Mouse (Mus musculus) hindbrain, postnatal 0 days (tissue): ENCODE results near the gene Lyrm4. TPM values are rescaled to one million over a fixed set of nuclear protein-coding genes. Genes with fewer than 3 reads are reported as not detected.

ENCODE experiments used
- ATAC-seq: fragments of 200-750 bp; cut with Nextera tagmentation; 2 replicates; pipeline ENCODE4 v1.8.0; 2017; ENCODE audit warnings: mild to moderate bottlenecking, moderate TSS enrichment, moderate library complexity
- DNase-seq: peaks from one replicate; pipeline ENCODE4 v3.0.0-alpha.2; 2015; ENCODE audit warnings: low spot score
- H3K27ac ChIP-seq: fragments of 300-500 bp; sonication (generic); 2 replicates; pipeline ENCODE4 v1.5.1; 2014; ENCODE audit warnings: mild to moderate bottlenecking
- H3K27me3 ChIP-seq: fragments of 300-500 bp; sonication (generic); 2 replicates; pipeline ENCODE4 v1.6.1; 2014; ENCODE audit warnings: low read length, mixed read lengths; ENCODE audit not compliant: insufficient read depth
- H3K36me3 ChIP-seq: fragments of 300-500 bp; sonication (generic); 2 replicates; pipeline ENCODE4 v1.6.1; 2014; ENCODE audit warnings: low read length, mixed read lengths; ENCODE audit not compliant: insufficient read depth
- H3K4me1 ChIP-seq: fragments of 300-500 bp; sonication (generic); 2 replicates; pipeline ENCODE4 v1.6.1; 2014; ENCODE audit warnings: antibody characterized with exemption, low read length, mixed read lengths; ENCODE audit not compliant: insufficient read depth
- H3K4me2 ChIP-seq: fragments of 300-500 bp; sonication (generic); 2 replicates; pipeline ENCODE4 v1.6.1; 2014; ENCODE audit warnings: low read depth, mild to moderate bottlenecking, low read length, moderate library complexity, mixed read lengths
- H3K4me3 ChIP-seq: fragments of 300-500 bp; sonication (generic); 2 replicates; pipeline ENCODE4 v1.5.1; 2014; ENCODE audit warnings: low read length
- H3K9ac ChIP-seq: fragments of 300-500 bp; sonication (generic); replicated peaks from 2 replicates; pipeline ENCODE4 v1.6.1; 2014; ENCODE audit warnings: mild to moderate bottlenecking, low read length, moderate library complexity, mixed read lengths
- H3K9me3 ChIP-seq: fragments of 300-500 bp; sonication (generic); 2 replicates; pipeline ENCODE4 v1.6.1; 2016; ENCODE audit warnings: low read length, mixed read lengths
- CTCF ChIP-seq: IDR thresholded peaks from 2 replicates; pipeline ENCODE4 v1.5.1; 2016; ENCODE audit warnings: antibody characterized with exemption, control low read depth, low read depth
- WGBS: fragments of 180-500 bp; shearing (Covaris S2); extraction: QIAGEN DNeasy Blood & Tissue Kit; methylation state at CpG from one replicate; pipeline ENCODE4 v1.1.7; 2014; 5-methylcytosine and 5-hydroxymethylcytosine counted together
- polyA plus RNA-seq: library from polyadenylated mRNA; unstranded; fragments of >200 nt; fragmentation: Nextera tagmentation; extraction: Ambion mirVana; gene quantifications from 2 replicates; pipeline ENCODE4 v1.2.1, GENCODE M21; 2015
- total RNA-seq: library from RNA; depleted of rRNA; stranded (reverse); fragments of >200 nt; gene quantifications from 2 replicates; pipeline ENCODE4 v1.2.3, GENCODE M21; 2014; rRNA removed

Lyrm4 gene
- total RNA-seq (8.0 and 15.7 TPM in 2 replicates), polyA plus RNA-seq (52.7 and 53.0 TPM in 2 replicates)

DNA sequence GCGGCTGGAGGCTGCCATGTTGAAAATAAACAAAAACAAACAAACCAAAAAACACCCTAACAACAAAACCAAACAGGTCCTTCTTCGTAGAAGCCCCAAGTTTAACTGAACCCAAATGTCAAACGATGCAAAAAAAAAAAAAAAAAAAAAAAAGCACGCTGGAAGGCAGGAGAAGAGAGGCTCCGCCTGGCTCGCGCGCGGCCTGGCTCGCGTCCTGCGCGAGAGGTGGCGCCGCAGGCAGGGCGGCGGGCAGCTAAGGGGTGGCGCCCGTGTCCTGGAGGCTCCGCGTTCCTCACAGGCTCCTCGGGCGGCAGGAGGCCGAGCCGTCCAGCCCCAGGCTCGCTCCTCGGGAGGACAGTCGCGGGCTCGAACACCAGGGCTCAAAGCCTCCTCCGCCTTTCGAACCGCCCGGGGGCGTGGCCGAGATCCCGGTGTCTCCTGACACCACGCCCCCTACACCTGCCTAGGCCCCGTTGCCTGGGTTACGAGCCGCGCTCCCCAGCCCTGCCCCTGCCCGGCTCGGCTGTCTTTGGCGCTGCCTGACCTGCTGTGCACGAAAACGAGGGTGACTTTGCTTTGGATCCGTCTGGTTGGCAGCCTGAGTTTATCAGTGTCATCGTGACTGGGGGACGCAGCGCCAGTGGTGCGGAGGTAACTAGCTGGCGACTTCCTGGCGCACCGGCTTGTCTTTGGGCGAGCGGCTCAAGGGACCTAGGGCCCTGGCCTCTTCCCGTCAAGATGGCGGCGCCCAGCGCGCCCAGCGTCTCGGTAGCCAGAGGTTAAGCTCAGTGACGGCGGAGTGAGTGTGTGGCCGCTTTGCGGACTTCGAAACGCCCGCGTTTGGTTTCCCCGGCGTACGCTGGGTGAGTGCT, at the start of gene Lyrm4, which contains the start of gene Fars2:
Gene Lyrm4, minus strand, starts transcription at position 384 of the 872 bp plus-strand sequence.
Gene Fars2, plus strand, starts transcription at position 270 of the 872 bp plus-strand sequence.
- Histone ChIP-seq H3K27ac (peak within 1 kb of the TSS; percentile 97), H3K9ac (peak within 1 kb of the TSS; percentile 64), H3K4me1 (no peaks in the 10 kb centered on the region), H3K36me3 (no peaks in the 10 kb centered on the region), H3K27me3 (no peaks in the 10 kb centered on the region), H3K4me2 (peak within 1 kb of the TSS; percentile 62), H3K9me3 (no peaks in the 10 kb centered on the region), H3K4me3 (peak within 1 kb of the TSS; percentile 77)
- peak; percentile 99 for ATAC-seq
- 0 out of 2 replicates have a peak, but pooled peaks have one; percentile 24 for TF ChIP-seq CTCF
- DNase-seq, result peak; percentile 98
- under 1% methylated on average over 74 of the region's 75 CpGs for WGBS

- H3K9me3 ChIP-seq, result no peaks in the 10 kb centered on the region
- H3K9ac ChIP-seq, result no peak overlapping the region
- no peak for ATAC-seq
- 94% methylated on average over 1 of the region's 1 CpGs for WGBS
- H3K4me3 ChIP-seq, result no peak overlapping the region
- no peaks in the 10 kb centered on the region for H3K27me3 ChIP-seq
- H3K4me1 ChIP-seq, result no peaks in the 10 kb centered on the region
- H3K36me3 ChIP-seq, result no peaks in the 10 kb centered on the region
- H3K27ac ChIP-seq, result no peak overlapping the region
- no peak overlapping the region for H3K4me2 ChIP-seq
- no peak for DNase-seq
- TF ChIP-seq CTCF, result no peak
Measured at GRCm38 (mm10) chr13:36163898-36164297, 46.6 kb upstream of the Lyrm4 start.

- H3K4me3 ChIP-seq, result no peak overlapping the region
- H3K27me3 ChIP-seq, result no peaks in the 10 kb centered on the region
- ATAC-seq (no peak), DNase-seq (no peak)
- no peaks in the 10 kb centered on the region for H3K4me1 ChIP-seq
- H3K9ac ChIP-seq, result no peak overlapping the region
- H3K4me2 ChIP-seq, result no peak overlapping the region
- H3K9me3 ChIP-seq, result no peaks in the 10 kb centered on the region
- no peak overlapping the region for H3K27ac ChIP-seq
- WGBS, result 90% methylated on average over 5 of the region's 5 CpGs
- no peaks in the 10 kb centered on the region for H3K36me3 ChIP-seq
- no peak for TF ChIP-seq CTCF
Measured at GRCm38 (mm10) chr13:36163411-36163810, 46.1 kb upstream of the Lyrm4 start.

- Histone ChIP-seq H3K27ac (no peak overlapping the region), H3K36me3 (no peaks in the 10 kb centered on the region), H3K9ac (no peak overlapping the region), H3K4me1 (no peaks in the 10 kb centered on the region), H3K9me3 (no peaks in the 10 kb centered on the region), H3K4me3 (no peak overlapping the region), H3K4me2 (no peak overlapping the region), H3K27me3 (no peaks in the 10 kb centered on the region)
- DNase-seq (no peak), ATAC-seq (no peak)
- 83% methylated on average over 7 of the region's 7 CpGs for WGBS
- no peak for TF ChIP-seq CTCF
Measured at GRCm38 (mm10) chr13:36156340-36156931, 39.1 kb upstream of the Lyrm4 start.

DNA sequence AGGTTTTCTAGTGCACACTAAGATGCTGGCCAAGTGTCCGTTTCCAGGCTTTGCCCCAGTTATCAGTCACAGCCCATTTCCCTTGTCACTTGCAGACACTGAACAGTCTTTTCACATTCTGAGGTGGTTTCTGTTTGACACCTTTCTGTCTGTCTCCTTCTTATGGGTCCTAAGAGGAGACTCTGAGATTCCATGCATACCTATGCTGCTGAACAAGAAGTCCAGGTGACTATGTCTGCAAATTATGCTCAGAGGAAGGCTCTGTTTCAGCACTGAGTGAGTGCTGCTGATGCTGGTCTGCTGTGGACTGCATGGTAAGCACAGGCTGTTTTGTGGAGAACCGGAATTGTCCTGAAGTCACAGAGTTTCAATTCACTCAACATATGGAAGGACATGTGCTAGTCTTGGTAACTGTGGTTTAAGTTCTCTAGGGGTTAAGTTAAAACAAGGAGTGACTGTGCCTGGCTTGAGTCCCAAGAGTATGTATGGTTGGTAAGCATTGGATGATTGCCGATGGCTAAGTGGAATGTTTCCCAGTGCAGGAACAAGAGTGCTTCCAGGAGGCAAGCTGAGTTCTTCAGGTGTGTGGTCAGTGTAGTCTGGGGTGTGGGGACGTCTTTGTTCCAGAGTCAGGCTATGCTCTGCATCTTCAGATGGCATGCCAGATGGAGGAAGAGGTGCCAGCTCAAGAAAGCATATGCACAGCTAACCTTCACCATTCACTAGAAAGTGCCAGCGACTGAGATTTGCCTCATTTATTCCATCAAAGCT, 35.6 kb upstream of the Lyrm4 start:
- Histone ChIP-seq H3K4me2 (no peak overlapping the region), H3K4me1 (no peaks in the 10 kb centered on the region), H3K9me3 (no peaks in the 10 kb centered on the region), H3K36me3 (no peaks in the 10 kb centered on the region), H3K27me3 (no peaks in the 10 kb centered on the region), H3K9ac (no peak overlapping the region), H3K4me3 (no peak overlapping the region), H3K27ac (no peak overlapping the region)
- ATAC-seq (no peak), DNase-seq (no peak)
- TF ChIP-seq CTCF, result no peak
- 53% methylated on average over 5 of the region's 5 CpGs for whole genome bisulfite sequencing

- Histone ChIP-seq H3K27me3 (no peaks in the 10 kb centered on the region), H3K9ac (no peak overlapping the region), H3K27ac (no peak overlapping the region), H3K4me1 (no peaks in the 10 kb centered on the region), H3K4me3 (no peak overlapping the region), H3K36me3 (no peaks in the 10 kb centered on the region), H3K9me3 (no peaks in the 10 kb centered on the region), H3K4me2 (no peak overlapping the region)
- ATAC-seq (no peak), DNase-seq (no peak)
- no peak for TF ChIP-seq CTCF
- WGBS, result 65% methylated on average over 5 of the region's 5 CpGs
Measured at GRCm38 (mm10) chr13:36150272-36150671, 32.9 kb upstream of the Lyrm4 start.
